Mouse (Mus musculus) frontal cortex, postnatal 36 days (tissue): ENCODE measurements around the gene Slc25a12.
A peak's percentile ranks its signal among the peaks of the same experiment; 100 is the strongest.

Experiments
- DNase-seq, 2 experiments: peaks; one replicate each; pipeline ENCODE4 v3.0.0; 2022; ENCODE audit warnings: low spot score in 2 of 2

Gene Slc25a12

DNA sequence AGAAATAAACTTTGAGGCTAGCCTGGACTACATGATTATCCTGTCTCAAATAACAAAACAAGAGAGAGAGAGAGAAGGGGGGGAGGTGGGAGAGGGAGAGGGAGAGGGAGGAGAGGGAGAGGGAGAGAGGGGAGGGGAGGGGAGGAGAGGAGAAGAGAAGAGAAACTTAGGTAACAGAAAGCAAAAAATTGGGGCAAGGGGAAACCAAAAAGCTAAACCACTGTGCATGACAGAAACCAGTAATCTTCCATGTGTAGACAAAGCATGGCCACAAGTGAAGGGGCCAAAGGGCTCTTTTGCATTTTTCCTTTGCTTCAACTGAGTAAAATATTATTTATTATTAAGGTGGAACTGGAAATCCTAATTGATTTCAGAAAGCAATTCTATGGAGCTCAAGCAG is 61.2 kb downstream of the Slc25a12 start:
- no peak for DNase-seq

DNA sequence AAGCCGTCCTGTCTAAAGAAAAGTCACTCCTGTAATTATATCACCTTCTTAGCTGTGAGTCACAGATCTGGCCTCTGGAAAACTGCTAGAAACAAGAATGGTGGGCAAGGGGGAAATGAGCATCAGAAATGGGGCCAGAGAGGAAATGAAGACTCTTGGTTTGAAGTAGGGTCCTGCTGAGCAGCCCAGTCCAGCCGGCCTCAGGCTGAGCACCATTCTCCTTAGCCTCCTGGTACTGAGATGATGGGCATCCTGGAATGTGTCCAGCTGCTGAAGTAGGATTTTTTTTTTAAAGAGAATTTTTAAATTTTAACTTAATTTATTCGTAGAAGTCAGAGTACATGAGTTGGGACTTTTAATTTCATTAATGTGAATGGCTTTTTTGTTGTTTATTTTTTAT is 62.7 kb downstream of the Slc25a12 start:
- no peak for DNase-seq

DNA sequence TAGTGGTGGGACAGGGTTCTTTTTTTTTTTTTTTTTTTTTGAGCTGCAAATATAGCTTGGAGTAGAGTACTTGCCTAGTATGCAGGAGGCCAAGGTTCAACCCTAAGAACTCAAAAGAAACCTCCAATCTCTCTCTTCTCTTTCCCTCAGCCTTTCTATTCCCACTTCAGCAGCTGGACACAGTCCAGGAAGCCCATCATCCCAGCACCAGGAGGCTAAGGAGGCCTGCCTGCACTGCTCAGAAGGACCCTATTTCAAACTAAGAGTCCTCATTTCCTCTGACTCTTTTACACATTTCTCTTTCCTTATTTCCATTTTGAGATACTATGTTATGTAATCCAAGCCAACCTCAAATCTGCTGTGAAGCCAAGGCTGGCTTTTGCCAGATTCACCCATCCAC is 64.3 kb downstream of the Slc25a12 start:
- DNase-seq, result no peak

DNA sequence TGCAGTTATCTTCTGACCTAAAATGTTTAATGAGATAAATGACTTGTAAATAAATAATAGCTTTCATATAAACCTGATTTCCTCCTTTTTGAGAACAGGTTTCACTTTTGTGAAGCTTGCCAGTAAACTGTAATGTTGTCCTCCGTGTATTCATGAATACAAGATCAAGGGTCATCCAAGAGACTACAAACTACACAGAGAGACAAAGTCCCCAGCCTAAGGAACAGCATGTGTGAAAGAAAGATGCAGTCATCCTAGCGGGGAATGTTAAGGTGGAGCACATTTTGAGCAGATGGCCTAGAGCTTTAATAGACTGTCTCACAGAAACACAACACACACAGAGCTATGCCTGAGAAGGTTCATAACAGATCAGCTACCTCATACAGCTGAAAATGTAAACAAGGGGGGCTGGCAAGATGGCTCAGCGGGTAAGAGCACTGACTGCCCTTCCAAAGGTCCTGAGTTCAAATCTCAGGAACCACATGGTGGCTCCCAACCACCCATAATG is 65.3 kb downstream of the Slc25a12 start:
- DNase-seq, result no peak

DNA sequence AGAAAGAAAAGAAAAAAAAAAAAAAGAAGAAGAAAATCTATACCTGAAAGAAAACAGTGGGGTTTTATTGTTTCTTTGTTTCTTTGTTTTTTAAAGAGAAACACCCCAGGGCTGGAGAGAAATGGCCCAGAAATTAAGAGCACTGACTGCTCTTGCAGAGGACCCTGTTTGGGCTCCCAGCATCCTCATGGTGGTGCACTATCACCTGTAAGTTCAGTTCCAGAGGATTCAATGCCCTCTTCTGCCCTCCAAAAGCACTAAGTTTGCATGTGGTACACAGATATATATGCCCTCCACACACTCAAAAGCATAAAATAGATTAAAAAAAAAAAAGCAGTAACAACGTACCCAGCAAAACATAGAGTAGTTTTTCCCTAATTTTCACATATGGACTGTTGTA is 68.8 kb downstream of the Slc25a12 start:
- no peak for DNase-seq

DNA sequence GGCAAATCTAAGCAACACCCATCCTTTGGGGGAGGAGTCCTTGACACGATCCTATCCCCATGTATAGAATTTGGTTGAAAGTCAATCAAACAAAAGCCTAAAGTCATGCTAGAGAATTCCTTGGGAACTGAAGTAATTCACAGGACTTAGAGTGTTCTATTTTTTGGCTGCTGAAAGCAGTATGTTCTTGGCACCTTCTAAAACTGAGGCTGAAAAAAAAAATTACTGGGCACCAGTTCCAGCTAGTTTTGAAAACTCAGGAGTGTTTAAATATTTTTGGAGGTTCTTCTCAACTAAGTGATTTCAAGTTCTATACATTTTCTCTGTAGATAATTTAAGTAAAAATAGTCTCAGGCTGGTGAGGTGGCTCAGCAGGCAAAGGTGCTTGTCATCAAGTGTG is 70.0 kb downstream of the Slc25a12 start:
- DNase-seq, result peak in 1 of 2 experiments; percentile 43

DNA sequence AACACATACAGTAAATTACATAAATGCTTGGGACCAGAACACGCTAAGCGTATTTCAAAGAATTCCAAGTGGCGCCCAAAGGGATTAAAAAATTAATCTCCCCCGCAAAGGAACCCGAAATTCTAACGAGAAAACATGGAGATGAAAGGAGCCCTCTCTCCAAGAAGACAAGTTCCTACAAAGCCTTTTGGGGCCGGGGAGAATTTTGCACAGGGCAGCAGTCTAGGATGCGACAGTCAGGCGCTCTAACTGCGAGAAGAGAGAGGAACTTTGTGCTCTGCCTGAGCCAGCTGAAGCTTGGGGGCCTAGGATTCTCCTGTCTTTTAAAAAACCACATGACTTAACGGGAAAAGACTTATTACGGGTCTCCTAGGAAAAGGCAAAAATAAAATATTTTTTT is 71.7 kb downstream of the Slc25a12 start:
- no peak for DNase-seq

DNA sequence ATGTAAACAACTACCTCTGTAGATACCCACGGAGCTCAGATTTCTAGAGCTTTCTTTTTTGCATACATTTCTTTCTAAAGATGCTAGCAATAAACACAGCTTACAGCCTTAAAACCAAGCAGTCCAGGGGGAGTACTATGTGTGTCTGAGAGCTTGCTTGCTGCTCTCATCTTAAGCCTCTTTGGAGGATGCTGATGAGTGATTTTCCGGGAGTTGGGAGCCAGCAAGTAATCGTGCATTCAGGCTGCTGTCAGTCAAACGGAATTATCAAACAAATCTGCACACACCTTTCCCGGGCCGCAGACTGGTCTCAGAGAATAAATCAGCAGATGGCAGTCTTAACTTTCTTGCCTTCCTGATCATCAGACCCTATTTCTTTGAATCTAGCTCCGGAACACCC is 73.1 kb downstream of the Slc25a12 start:
- no peak for DNase-seq

DNA sequence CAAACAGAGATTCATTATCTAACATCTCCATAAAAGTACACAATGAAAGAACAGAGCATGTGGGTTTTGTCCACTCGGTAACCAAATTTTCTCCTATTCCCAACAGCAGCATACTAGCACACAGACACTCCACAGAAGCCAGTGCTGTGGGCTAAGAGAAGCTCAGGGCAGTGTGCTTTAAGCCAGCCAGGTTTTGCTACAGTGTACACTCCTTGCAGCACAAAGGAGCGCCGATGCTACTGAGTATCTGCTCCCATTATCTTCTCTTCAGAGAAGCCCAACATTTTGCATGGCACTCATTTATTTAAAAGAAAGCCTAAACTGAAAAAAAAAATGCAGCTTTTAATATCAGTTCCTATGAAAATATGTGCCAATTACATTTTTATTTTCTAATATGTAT is 73.6 kb downstream of the Slc25a12 start:
- no peak for DNase-seq

DNA sequence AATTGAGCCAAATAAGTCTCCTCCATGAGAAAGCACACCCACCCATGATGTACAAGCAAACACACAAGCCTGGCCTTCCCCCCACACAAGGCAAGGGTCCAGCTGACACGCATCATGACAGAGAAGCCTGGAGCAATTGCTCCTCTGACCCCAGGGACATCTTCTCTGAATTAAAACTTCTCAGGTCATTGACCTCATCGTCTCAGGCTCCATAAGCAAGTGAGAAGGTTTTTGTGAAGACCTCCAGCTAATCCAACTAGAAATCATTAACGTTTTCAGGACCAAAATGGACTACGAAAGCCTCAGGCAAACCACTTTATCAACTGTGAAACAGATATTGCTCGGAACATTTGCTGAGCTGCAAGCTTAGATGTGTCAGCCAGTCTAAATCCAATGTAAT is 76.0 kb downstream of the Slc25a12 start:
- DNase-seq, result no peak

DNA sequence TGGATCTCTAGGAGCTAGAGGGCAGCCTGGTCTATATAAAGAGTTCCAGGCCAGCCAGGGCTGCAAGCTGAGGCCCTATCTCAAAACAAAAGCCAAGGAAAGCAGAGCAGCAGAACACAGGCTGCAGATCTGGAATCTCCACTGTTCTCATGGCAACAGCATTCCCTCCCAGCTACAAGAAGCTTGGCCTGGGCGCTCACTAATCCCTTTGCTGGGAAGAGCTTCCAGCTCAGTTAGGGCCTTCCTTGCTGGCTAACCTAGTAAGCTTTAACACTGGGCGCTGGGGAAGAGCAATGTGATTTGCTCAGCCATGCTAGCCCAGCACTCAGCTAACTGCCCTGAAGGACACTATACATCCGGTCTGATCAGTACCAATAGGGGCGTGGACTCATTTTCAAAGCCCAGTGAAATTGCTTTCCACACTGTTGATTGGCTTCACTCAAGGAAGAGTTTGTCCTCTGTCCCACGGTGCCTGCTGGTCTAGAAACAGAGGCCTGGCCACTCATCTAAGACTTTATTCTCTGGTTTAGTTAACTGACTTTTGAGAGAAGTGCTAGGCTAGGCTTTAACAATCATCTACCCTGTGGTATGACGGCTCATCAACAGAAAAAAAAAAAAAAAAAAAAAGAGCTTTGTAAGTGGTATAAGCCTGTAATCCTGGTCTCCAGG is 77.3 kb downstream of the Slc25a12 start:
- DNase-seq, result no peak

DNA sequence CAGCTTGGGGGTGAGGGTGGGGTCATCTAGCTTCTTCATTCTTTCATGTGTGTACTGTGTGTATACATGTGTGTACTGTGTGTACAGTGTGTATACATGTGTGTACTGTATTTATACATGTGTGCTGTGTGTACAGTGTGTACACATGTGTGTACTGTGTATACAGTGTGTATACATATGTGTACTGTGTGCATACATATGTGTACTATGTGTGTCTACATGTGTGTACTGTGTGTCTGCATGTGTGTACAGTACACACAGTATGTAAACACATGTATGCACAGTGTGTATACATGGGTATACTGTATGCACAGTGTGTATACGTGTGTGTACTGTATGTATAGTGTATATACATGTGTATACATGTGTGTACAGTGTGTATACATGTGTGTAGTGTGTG is 85.6 kb downstream of the Slc25a12 start:
- no peak for DNase-seq

DNA sequence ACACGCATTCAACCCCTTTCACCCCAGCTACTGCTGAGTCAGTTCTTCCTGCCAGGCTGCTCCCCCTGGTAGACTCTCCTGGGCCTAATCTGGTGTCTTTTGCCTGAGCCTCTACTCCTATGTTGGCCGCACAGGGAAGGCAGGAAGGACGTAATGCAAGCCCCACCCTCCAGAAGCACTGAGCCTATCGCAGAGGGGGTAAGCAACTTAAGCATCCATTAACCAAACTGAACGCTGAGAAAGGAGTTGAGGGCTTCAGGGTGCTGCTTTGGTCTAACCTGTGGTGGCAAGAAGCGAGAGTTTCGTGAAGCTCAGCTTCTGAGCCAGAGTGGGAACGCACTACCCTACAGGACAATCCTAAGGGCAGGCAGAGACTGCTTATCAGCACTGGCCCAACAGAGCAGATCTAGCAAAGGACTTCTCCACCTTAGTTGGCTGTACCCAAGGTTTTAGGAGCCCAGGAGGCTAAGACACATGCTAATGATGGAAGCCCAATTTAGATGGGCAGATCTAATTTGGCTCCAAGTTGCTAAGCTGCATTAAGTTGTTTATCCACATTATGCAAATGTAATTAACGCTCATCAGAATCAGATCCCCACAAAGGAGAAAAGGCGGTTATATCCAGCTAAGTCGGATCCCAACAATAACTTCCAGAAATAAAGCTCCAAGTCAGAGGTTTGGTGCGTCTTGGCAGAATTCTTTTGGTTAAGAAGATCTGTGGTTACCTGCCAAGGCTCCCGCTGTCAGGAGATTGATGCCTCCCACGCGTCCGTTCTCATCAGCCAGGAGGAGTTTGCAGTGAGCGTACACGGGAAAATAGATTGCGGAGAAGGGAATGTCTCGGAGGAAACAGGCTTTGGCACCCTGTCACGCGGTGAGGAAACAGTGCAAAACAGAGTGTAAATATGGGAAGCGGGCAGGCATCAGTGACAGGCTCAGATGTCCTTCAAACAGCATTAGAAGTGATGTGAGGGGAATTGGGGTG is 88.5 kb downstream of the Slc25a12 start:
- peak; percentile 57 to 62 for DNase-seq

DNA sequence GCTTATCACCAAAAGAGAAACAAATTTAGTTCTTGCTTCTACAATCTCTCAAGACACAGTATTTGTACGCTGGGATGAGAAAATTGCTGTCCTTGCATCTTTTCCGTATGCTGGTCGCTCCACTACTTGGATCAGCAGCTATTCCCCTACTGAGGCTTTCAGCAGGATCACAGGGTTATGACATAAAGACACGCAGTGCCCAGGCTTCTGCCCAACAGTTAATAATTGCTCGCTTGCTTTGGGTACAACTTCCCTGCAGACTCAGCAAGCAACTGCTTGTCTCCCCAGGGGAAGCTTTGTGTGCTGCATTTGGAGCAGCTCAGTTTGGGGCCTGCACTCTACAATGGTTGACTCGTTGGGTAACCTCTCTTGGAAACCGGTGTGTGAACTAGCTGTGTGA is 91.8 kb downstream of the Slc25a12 start:
- no peak for DNase-seq

DNA sequence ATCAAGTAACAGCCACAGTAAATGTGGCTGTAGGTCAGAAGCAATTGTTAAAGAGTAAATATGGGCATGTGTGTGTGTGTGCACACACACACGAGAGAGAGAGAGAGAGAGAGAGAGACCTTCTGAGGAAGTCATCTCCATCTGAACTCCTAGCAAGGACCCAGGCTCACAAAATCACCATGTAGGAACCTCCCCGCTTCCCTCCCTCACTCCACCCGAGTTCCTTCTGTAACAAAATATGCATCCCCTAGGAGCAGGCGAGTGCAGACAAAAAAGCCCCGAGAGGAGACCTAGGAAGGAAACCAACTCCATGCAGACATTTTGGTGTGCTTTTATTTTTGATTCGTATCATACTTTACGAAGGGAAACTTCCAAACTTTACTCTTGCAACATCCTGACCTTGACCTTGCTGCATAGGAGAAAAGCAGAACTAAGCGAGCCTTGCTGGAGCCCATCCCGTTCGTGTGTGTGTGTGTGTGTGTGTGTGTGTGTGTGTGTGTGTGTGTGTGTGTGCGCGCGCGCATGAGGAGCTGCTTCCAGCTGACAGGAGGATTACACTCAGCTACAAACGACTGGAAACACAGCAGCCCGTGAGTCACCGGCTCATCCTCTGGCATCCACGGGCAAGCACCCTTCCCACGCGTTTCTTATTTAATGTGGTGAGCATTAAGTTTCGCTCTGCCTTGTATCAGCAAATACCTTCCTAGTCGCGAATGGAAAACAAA is 93.4 kb downstream of the Slc25a12 start:
- peak; percentile 30 to 44 for DNase-seq

DNA sequence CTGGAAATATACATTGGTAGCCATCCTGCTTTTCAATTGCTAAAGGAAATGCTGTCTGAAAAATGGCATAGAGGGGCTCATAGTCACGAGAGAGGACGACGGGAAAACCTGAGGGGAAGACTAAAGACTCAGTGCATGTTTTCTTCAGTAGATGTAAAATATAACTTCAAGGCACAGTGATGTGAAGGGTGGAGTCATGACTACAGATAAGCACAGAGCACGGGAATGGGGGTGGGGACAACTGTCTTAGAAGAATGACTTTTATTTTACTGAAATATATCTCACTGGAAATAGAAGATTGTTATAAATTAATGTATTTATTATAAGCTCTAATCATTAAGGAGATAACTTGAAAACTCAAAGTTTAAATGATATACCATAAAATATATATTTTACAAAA is 97.5 kb downstream of the Slc25a12 start:
- no peak for DNase-seq

DNA sequence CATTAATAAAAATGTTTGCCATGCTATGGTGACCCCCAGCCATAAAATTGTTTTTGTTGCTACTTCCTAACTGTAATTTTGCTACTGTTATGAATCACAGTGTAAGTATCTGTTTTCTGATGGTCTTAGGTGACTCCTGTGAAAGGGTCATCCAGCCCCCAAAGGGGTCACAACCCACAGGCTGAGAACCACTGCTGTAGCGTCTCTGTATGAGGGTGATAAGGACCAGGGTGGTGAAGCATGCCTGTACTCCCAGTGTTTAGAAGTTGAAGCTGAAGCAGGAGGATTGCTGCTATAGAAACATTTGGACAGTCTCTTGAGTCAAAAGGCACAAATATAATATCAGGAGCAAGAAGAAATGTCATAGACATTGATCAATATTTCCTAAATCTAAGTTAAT is 98.2 kb downstream of the Slc25a12 start:
- no peak for DNase-seq

DNA sequence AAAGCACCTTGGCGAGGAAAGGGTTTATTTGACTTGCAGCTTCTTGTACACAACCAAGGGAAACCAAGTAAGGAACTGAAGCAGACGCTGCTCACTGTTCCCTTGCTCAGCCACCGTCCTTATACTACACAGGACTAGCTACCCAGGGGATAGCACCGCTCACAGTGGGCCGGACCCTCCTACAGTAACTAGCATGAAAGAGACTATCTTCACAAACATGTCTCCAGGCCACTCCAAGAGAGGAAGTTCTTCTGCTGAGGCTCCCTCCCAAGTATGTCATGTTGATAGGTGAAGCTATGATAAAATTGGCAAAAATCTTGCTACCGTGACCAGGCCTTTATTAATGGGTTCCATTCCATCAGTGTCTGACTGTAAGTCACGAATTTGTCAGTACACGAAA is 98.9 kb downstream of the Slc25a12 start:
- DNase-seq, result no peak

DNA sequence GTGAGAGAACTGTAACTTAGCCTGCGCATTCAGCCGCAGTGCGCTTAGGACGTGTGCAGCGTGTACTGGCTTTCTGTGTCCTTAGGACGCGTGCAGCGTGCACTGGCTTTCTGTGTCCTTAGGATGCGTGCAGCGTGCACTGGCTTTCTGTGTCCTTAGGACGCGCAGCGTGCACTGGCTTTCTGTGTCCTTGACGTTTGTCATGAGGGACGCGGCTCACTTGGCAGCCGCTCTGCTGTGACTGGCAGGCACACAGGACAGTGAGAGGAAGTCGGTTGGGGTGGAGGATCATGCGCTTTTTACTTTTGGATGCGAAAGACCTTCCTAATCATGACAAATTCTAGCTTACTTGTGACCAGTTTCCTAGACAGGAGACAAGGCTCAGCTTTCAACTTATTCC is 103.0 kb downstream of the Slc25a12 start:
- no peak for DNase-seq

DNA sequence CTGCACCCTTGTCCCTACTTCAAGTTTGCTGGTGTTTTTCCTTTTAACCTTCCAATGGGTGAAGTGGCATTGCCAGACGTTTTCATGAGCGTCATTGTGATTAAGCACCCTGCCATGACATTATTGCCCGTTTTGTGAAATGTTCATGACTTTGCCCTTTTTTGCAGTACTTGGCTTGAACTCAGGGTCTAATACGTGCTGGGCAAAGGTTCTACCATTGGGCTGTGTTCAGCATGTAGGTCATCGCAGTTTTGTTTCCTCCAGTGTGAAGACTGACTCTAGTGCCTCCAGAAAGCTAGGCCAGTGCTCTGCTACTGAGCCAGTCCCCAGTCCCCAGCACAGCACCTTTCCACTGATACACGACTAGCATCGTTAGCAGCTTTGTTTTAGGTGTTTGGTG is 111.0 kb downstream of the Slc25a12 start:
- no peak for DNase-seq

DNA sequence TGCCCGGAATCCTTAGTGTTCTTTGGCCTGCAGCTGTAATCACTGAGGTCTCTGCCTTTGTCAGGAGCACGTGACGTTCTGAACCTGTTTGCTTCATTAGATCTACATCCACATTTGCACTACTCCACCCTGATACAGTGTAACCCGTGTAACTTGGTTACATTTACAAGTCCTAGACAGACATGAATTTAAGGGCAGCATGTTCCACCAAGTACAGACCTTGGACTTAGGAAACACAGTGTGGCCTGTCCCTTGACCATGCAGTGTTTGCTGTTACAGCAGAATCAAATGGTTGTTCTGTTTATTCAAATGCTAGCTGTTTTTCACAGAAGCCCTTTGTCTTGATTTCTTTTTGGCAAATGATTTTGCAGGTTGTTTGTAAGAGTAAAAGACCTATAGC is 112.7 kb downstream of the Slc25a12 start:
- DNase-seq, result no peak

DNA sequence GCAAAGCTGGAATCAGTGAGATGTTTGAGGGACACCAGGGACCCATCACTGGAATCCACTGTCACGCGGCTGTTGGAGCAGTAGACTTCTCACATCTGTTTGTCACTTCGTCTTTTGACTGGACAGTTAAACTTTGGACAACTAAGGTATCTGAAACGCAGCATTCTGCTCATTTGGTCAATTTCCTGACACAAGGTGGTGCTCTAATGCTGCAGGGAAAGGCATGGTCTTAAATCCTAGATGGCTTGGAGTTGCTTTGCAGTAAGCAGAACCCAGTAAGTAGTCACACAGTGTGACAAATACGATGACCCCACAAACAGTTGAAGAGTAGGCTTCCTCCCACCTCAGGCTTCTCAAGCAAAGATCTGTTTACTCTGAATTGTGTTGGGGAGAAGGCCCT is 116.7 kb downstream of the Slc25a12 start:
- DNase-seq, result no peak
